Mouse (Mus musculus) G1E (cell line): ENCODE data around the gene Six3. TPM values are rescaled to one million over a fixed set of nuclear protein-coding genes. Genes with fewer than 3 reads are reported as not detected.

ENCODE experiments used
- ATAC-seq: 2 replicates; pipeline ENCODE4 v1.8.0; 2016; ENCODE audit warnings: mild to moderate bottlenecking; ENCODE audit not compliant: insufficient number of reproducible peaks, poor library complexity, low FRiP score, severe bottlenecking; ENCODE audit errors: extremely low read depth
- DNase-seq: peaks from one replicate; pipeline ENCODE4 v3.0.0; 2012; ENCODE audit warnings: low spot score
- H3K27me3 ChIP-seq: 2 replicates; pipeline ENCODE4 v1.6.1; 2012; ENCODE audit warnings: mild to moderate bottlenecking, low read length, inconsistent platforms; ENCODE audit not compliant: insufficient read depth
- H3K36me3 ChIP-seq: replicated peaks from 2 replicates; pipeline ENCODE3; 2012; ENCODE audit warnings: mild to moderate bottlenecking, inconsistent platforms
- H3K4me1 ChIP-seq: 2 replicates; pipeline ENCODE4 v1.6.1; 2012; ENCODE audit warnings: low read depth, low read length, inconsistent platforms, mixed read lengths; ENCODE audit not compliant: insufficient read depth
- H3K4me3 ChIP-seq: 2 replicates; pipeline ENCODE4 v1.5.1; 2012; ENCODE audit warnings: low read depth, mild to moderate bottlenecking, inconsistent platforms, low read length, moderate library complexity, mixed read lengths
- H3K9me3 ChIP-seq: replicated peaks from 2 replicates; pipeline ENCODE4 v1.6.1; 2012; ENCODE audit warnings: inconsistent platforms
- CTCF ChIP-seq: IDR thresholded peaks from 2 replicates; pipeline ENCODE4 v1.5.1; 2012; ENCODE audit warnings: low read depth, low read length, inconsistent platforms, mixed read lengths
- GATA1 ChIP-seq: IDR thresholded peaks from 2 replicates; pipeline ENCODE4 v1.6.1; 2012; ENCODE audit warnings: borderline replicate concordance, low read length, inconsistent platforms, mixed read lengths
- GATA2 ChIP-seq: IDR thresholded peaks from 2 replicates; pipeline ENCODE4 v1.6.1; 2012; ENCODE audit warnings: low read depth, low read length, inconsistent platforms, borderline replicate concordance
- POLR2AphosphoS5 ChIP-seq: IDR thresholded peaks from 2 replicates; pipeline ENCODE4 v1.6.1; 2012; ENCODE audit warnings: low read depth, low read length, inconsistent platforms; ENCODE audit not compliant: insufficient replicate concordance
- TAL1 ChIP-seq: conservative IDR thresholded peaks from 2 replicates; pipeline ENCODE4 v1.6.1; 2012; ENCODE audit warnings: low read depth, low read length, inconsistent platforms, mixed read lengths
- polyA plus RNA-seq: library from polyadenylated mRNA; stranded (reverse); fragments of >175 nt; gene quantifications from 2 replicates; pipeline ENCODE4 v1.2.3, GENCODE M21; 2012
- total RNA-seq, 2 experiments: library from RNA; stranded (forward) in 1 of 2; stranded (reverse) in 1 of 2; fragments of 200-1000 nt in 1 of 2; fragments of >200 nt in 1 of 2; fragmentation: Nextera tagmentation in 1 of 2; gene quantifications; 2 replicates each; pipeline ENCODE4 v1.2.3; 2014 to 2017

The Six3 gene
- total and polyA plus RNA-seq, 3 experiments, result 0.05 TPM; not detected in 2

GRCm38 (mm10) chr17:85620086-85620481 is 6.7 kb downstream of the Six3 start:
- no peak for TF ChIP-seq GATA2
- no peak for TF ChIP-seq POLR2AphosphoS5
- no peak for TF ChIP-seq CTCF
- no peak for TF ChIP-seq GATA1
- no peak for TF ChIP-seq TAL1
- Histone ChIP-seq H3K4me1 (no peaks in the 10 kb centered on the region), H3K4me3 (no peak overlapping the region), H3K9me3 (peaks cover 10% of the 10 kb centered on the region), H3K27me3 (peaks cover 68% of the 10 kb centered on the region), H3K36me3 (no peaks in the 10 kb centered on the region)
- no peak for DNase-seq
- ATAC-seq, result no peak

GRCm38 (mm10) chr17:85620680-85621504 is 7.5 kb downstream of the Six3 start:
- Histone ChIP-seq H3K4me1 (no peaks in the 10 kb centered on the region), H3K27me3 (peaks cover 71% of the 10 kb centered on the region), H3K4me3 (no peak overlapping the region), H3K9me3 (peaks cover 10% of the 10 kb centered on the region), H3K36me3 (no peaks in the 10 kb centered on the region)
- no peak for TF ChIP-seq GATA1
- no peak for TF ChIP-seq GATA2
- no peak for TF ChIP-seq TAL1
- TF ChIP-seq POLR2AphosphoS5, result no peak
- TF ChIP-seq CTCF, result no peak
- no peak for ATAC-seq
- no peak for DNase-seq

GRCm38 (mm10) chr17:85621505-85622310 is 8.3 kb downstream of the Six3 start:
- Histone ChIP-seq H3K4me3 (no peak overlapping the region), H3K27me3 (peaks cover 70% of the 10 kb centered on the region)
- no peak for ATAC-seq

GRCm38 (mm10) chr17:85622493-85623157 is 9.2 kb downstream of the Six3 start:
- peaks cover 67% of the 10 kb centered on the region for H3K27me3 ChIP-seq
- H3K4me3 ChIP-seq, result no peak overlapping the region
- peaks cover 10% of the 10 kb centered on the region for H3K9me3 ChIP-seq
- no peaks in the 10 kb centered on the region for H3K36me3 ChIP-seq
- H3K4me1 ChIP-seq, result no peaks in the 10 kb centered on the region
- TF ChIP-seq POLR2AphosphoS5 (no peak), GATA2 (no peak), GATA1 (no peak), CTCF (no peak), TAL1 (no peak)
- no peak for ATAC-seq
- no peak for DNase-seq

More at GRCm38 (mm10) chr17:85621505-85622310, 8.3 kb downstream of the Six3 start:
- Histone ChIP-seq H3K36me3 (no peaks in the 10 kb centered on the region), H3K4me1 (no peaks in the 10 kb centered on the region), H3K9me3 (peaks cover 10% of the 10 kb centered on the region)
- DNase-seq, result no peak
- TF ChIP-seq GATA2, result no peak
- no peak for TF ChIP-seq TAL1
- no peak for TF ChIP-seq POLR2AphosphoS5
- no peak for TF ChIP-seq GATA1
- TF ChIP-seq CTCF, result no peak

GRCm38 (mm10) chr17:85623161-85624050 is 10.0 kb downstream of the Six3 start:
- DNase-seq (no peak), ATAC-seq (no peak)
- no peaks in the 10 kb centered on the region for H3K36me3 ChIP-seq
- no peak overlapping the region for H3K4me3 ChIP-seq
- TF ChIP-seq GATA1 (no peak), GATA2 (no peak), POLR2AphosphoS5 (no peak), TAL1 (no peak), CTCF (no peak)
- peaks cover 65% of the 10 kb centered on the region for H3K27me3 ChIP-seq
- no peaks in the 10 kb centered on the region for H3K4me1 ChIP-seq
- peaks cover 10% of the 10 kb centered on the region for H3K9me3 ChIP-seq
